Mouse (Mus musculus): Measurements from ENCODE around the gene Alkbh2. TPM values are rescaled to one million over a fixed set of nuclear protein-coding genes. Genes with fewer than 3 reads are reported as not detected.

Alkbh2 gene
- total and polyA plus RNA-seq, 3 experiments = 15.2 to 22.6 TPM; not detected in 1

- Histone ChIP-seq H3K4me3 (ENCODE audit: control insufficient read depth in 1 of 2, insufficient read depth in 1 of 2, low read depth in 2 of 2, low read length in 2 of 2) (peak within 1 kb of the TSS; percentile 73 to 75), H3K9ac (ENCODE audit: control insufficient read depth, low read depth, low read length, poor library complexity, severe bottlenecking) (peak within 1 kb of the TSS; percentile 84), H3K36me3 (ENCODE audit: control insufficient read depth in 1 of 2, insufficient read depth in 2 of 2, low read length in 2 of 2) (peaks cover 0 to 22% of the 10 kb centered on the region in 2 experiments; a peak in 2 of 4 replicates), H3K27ac (ENCODE audit: control insufficient read depth, low read depth, low read length) (peak within 1 kb of the TSS; percentile 58), H3K79me2 (ENCODE audit: control insufficient read depth, insufficient read depth, low read length, poor library complexity) (peaks cover 3% of the 10 kb centered on the region; the same call in 1 of the 2 replicates), H3K27me3 (ENCODE audit: control insufficient read depth in 1 of 2, insufficient read depth in 2 of 2, low read length in 2 of 2) (no peaks in the 10 kb centered on the region), H3K4me1 (ENCODE audit: control insufficient read depth in 1 of 2, insufficient read depth in 2 of 2, low read length in 2 of 2) (peaks cover 8 to 32% of the 10 kb centered on the region in 2 experiments), H3K9me3 (replicated peaks; ENCODE audit: insufficient read depth, low read length) (no peaks in the 10 kb centered on the region)
- TF ChIP-seq MYB (IDR thresholded peaks at IDR 0.05; ENCODE audit: low read depth, low read length) (no peak), MEF2A (IDR thresholded peaks at IDR 0.05; ENCODE audit: extremely low read depth, insufficient replicate concordance, low read depth, low read length, poor library complexity, severe bottlenecking) (no peak), MAX (IDR thresholded peaks at IDR 0.05; ENCODE audit: low read length) (no peak), SIN3A (IDR thresholded peaks at IDR 0.05; ENCODE audit: low read length) (no peak), NRF1 (IDR thresholded peaks at IDR 0.05; ENCODE audit: insufficient read depth, low read depth, low read length, poor library complexity, severe bottlenecking) (peak; percentile 75), SMC3 (IDR thresholded peaks at IDR 0.05; ENCODE audit: low read depth, low read length) (no peak), MAZ (IDR thresholded peaks at IDR 0.05; ENCODE audit: low read depth, low read length) (no peak), GATA1 (IDR thresholded peaks at IDR 0.05; ENCODE audit: low read depth, low read length) (no peak), MYC (IDR thresholded peaks at IDR 0.05; ENCODE audit: low read depth, low read length) (peak; percentile 1; the same call in 1 of the 2 replicates)
- DNase-seq (ENCODE audit: low read depth, low spot score) = peak; percentile 68
Measured at GRCm38 (mm10) chr5:114130211-114130605, 2.2 kb upstream of the Alkbh2 start, which contains the start of gene Ung. Gene Ung, plus strand, starts transcription at chr5:114130386.

GRCm38 (mm10) chr5:114129550-114130210 is 1.7 kb upstream of the Alkbh2 start:
- Histone ChIP-seq H3K27ac (ENCODE audit: control insufficient read depth, low read depth, low read length) (no peak overlapping the region), H3K27me3 (ENCODE audit: control insufficient read depth in 1 of 2, insufficient read depth in 2 of 2, low read length in 2 of 2) (no peaks in the 10 kb centered on the region), H3K9ac (ENCODE audit: control insufficient read depth, low read depth, low read length, poor library complexity, severe bottlenecking) (no peak overlapping the region), H3K9me3 (replicated peaks; ENCODE audit: insufficient read depth, low read length) (no peaks in the 10 kb centered on the region), H3K4me1 (ENCODE audit: control insufficient read depth in 1 of 2, insufficient read depth in 2 of 2, low read length in 2 of 2) (peaks cover 6 to 30% of the 10 kb centered on the region in 2 experiments), H3K36me3 (ENCODE audit: control insufficient read depth in 1 of 2, insufficient read depth in 2 of 2, low read length in 2 of 2) (peaks cover 0 to 22% of the 10 kb centered on the region in 2 experiments; a peak in 2 of 4 replicates), H3K4me3 (ENCODE audit: control insufficient read depth in 1 of 2, insufficient read depth in 1 of 2, low read depth in 2 of 2, low read length in 2 of 2) (peak overlapping the region; percentile 73 to 75), H3K79me2 (ENCODE audit: control insufficient read depth, insufficient read depth, low read length, poor library complexity) (peaks cover 3% of the 10 kb centered on the region; the same call in 1 of the 2 replicates)
- TF ChIP-seq BHLHE40 (IDR thresholded peaks at IDR 0.05; ENCODE audit: borderline replicate concordance, low read depth, low read length) (no peak), HCFC1 (IDR thresholded peaks at IDR 0.05; ENCODE audit: low read depth, low read length) (no peak), RCOR1 (IDR thresholded peaks at IDR 0.05; ENCODE audit: low read depth, low read length) (no peak), CHD2 (IDR thresholded peaks at IDR 0.05; ENCODE audit: low read length) (no peak), ZC3H11A (IDR thresholded peaks at IDR 0.05; ENCODE audit: low read depth, low read length) (no peak), MXI1 (IDR thresholded peaks at IDR 0.05; ENCODE audit: low read depth, low read length) (no peak), KAT2A (conservative IDR thresholded peaks at IDR 0.05; ENCODE audit: low read depth, low read length) (no peak), POLR2A (IDR thresholded peaks at IDR 0.05; ENCODE audit: control insufficient read depth in 1 of 2, insufficient read depth in 1 of 2, low read depth in 1 of 2, low read length in 2 of 2, poor library complexity in 1 of 2) (no peak), CTCF (IDR thresholded peaks at IDR 0.05 in 2 of 3, conservative IDR thresholded peaks at IDR 0.05 in 1 of 3; ENCODE audit: control insufficient read depth in 1 of 3, insufficient read depth in 1 of 3, low read depth in 2 of 3, low read length in 3 of 3, poor library complexity in 1 of 3, severe bottlenecking in 1 of 3) (no peak), ETS1 (IDR thresholded peaks at IDR 0.05; ENCODE audit: low read depth, low read length) (no peak)
- DNase-seq (ENCODE audit: low read depth, low spot score) = no peak

All from MEL (cell line).